ENCODE assay signal across 8 mouse cellular contexts in genomic region chr3:94953384-94953763, GRCm38 (mm10). TPM values are rescaled to one million over a fixed set of nuclear protein-coding genes. Genes with fewer than 3 reads are reported as not detected.
DNase-seq lines count a peak whose midpoint lies in the region; ATAC-seq and TF ChIP-seq lines count a peak whose summit lies in the region.

No protein-coding gene starts in this region.

- H3K36me3 ChIP-seq in heart, embryonic 15.5 days: peaks cover 27% of the 10 kb centered on the region
- H3K36me3 ChIP-seq in MEL (ENCODE audit: control insufficient read depth in 1 of 2, insufficient read depth in 2 of 2, low read length in 2 of 2): peaks cover 5 to 26% of the 10 kb centered on the region in 2 experiments; a peak in 3 of 4 replicates
- H3K36me3 ChIP-seq in hindbrain, embryonic 10.5 days: peaks cover 33% of the 10 kb centered on the region
- peaks cover 6% of the 10 kb centered on the region; the same call in 1 of the 2 replicates for H3K36me3 ChIP-seq in midbrain, embryonic 11.5 days (ENCODE audit: control insufficient read depth, insufficient read depth, low read length)

- peak overlapping the region; percentile 68 for H3K9ac ChIP-seq in heart, embryonic 15.5 days
- peak overlapping the region; percentile 80 for H3K9ac ChIP-seq in MEL (ENCODE audit: control insufficient read depth, low read depth, low read length, poor library complexity, severe bottlenecking)
- peak overlapping the region; percentile 81 for H3K9ac ChIP-seq in midbrain, embryonic 11.5 days (ENCODE audit: low read length)

- no peak for DNase-seq in heart, adult 18-20 months
- no peak for DNase-seq in MEL (ENCODE audit: low read depth, low spot score)
- no peak for DNase-seq in hindbrain, embryonic 10.5 days (ENCODE audit: low spot score)
- DNase-seq in midbrain, embryonic 11.5 days (ENCODE audit: low spot score, missing footprints): no peak
- no peak for DNase-seq in urinary bladder, postnatal 25 days (ENCODE audit: low spot score)
- DNase-seq in spleen, postnatal 14 days (ENCODE audit: low spot score in 2 of 2): no peak
- DNase-seq in ovary, postnatal 14 days (ENCODE audit: low spot score): no peak

- H3K79me2 ChIP-seq in MEL (ENCODE audit: control insufficient read depth, insufficient read depth, low read length, poor library complexity): peaks cover 3% of the 10 kb centered on the region

- no peaks in the 10 kb centered on the region for H3K27me3 ChIP-seq in heart, embryonic 15.5 days
- no peaks in the 10 kb centered on the region for H3K27me3 ChIP-seq in MEL (ENCODE audit: control insufficient read depth in 1 of 2, insufficient read depth in 2 of 2, low read length in 2 of 2)
- H3K27me3 ChIP-seq in hindbrain, embryonic 10.5 days (ENCODE audit: insufficient read depth, poor library complexity, severe bottlenecking): no peaks in the 10 kb centered on the region
- H3K27me3 ChIP-seq in midbrain, embryonic 11.5 days (ENCODE audit: control insufficient read depth, insufficient read depth, low read length): no peaks in the 10 kb centered on the region

- no peak for TF ChIP-seq RAD21 in MEL (IDR thresholded peaks at IDR 0.05; ENCODE audit: low read depth, low read length)

- TF ChIP-seq POLR2A in MEL (IDR thresholded peaks at IDR 0.05; ENCODE audit: control insufficient read depth in 1 of 2, insufficient read depth in 1 of 2, low read depth in 1 of 2, low read length in 2 of 2, poor library complexity in 1 of 2): no peak

- H3K4me2 ChIP-seq in heart, embryonic 15.5 days: peak overlapping the region; percentile 85
- H3K4me2 ChIP-seq in midbrain, embryonic 11.5 days: peak overlapping the region; percentile 76

- H3K4me3 ChIP-seq in heart, embryonic 15.5 days: peak overlapping the region; percentile 95
- H3K4me3 ChIP-seq in MEL (ENCODE audit: control insufficient read depth in 1 of 2, insufficient read depth in 1 of 2, low read depth in 2 of 2, low read length in 2 of 2): peak overlapping the region; percentile 71 to 83
- peak overlapping the region; percentile 72 for H3K4me3 ChIP-seq in hindbrain, embryonic 10.5 days
- peak overlapping the region; percentile 70 for H3K4me3 ChIP-seq in midbrain, embryonic 11.5 days (ENCODE audit: low read depth, low read length)

- H3K4me1 ChIP-seq in heart, embryonic 15.5 days (replicated peaks): peaks cover 17% of the 10 kb centered on the region
- peaks cover 12 to 19% of the 10 kb centered on the region in 2 experiments for H3K4me1 ChIP-seq in MEL (ENCODE audit: control insufficient read depth in 1 of 2, insufficient read depth in 2 of 2, low read length in 2 of 2)
- H3K4me1 ChIP-seq in hindbrain, embryonic 10.5 days (replicated peaks): peaks cover 15% of the 10 kb centered on the region
- H3K4me1 ChIP-seq in midbrain, embryonic 11.5 days (ENCODE audit: control insufficient read depth, insufficient read depth, low read length): peaks cover 8% of the 10 kb centered on the region

- TF ChIP-seq CTCF in MEL (IDR thresholded peaks at IDR 0.05 in 2 of 3, conservative IDR thresholded peaks at IDR 0.05 in 1 of 3; ENCODE audit: control insufficient read depth in 1 of 3, insufficient read depth in 1 of 3, low read depth in 2 of 3, low read length in 3 of 3, poor library complexity in 1 of 3, severe bottlenecking in 1 of 3): no peak

- peak in 1 of 2 experiments; percentile 26; a peak in 1 of 4 replicates for TF ChIP-seq EP300 in MEL (IDR thresholded peaks at IDR 0.05; ENCODE audit: low read depth in 1 of 2, low read length in 2 of 2)

- ATAC-seq in heart, embryonic 15.5 days (replicated peaks; ENCODE audit: insufficient number of reproducible peaks, insufficient read depth, low FRiP score, low read depth): no peak
- ATAC-seq in midbrain, embryonic 11.5 days (ENCODE audit: low FRiP score): no peak; the same call in 1 of the 2 replicates

- peak overlapping the region; percentile 80 for H3K27ac ChIP-seq in heart, embryonic 15.5 days
- peak overlapping the region; percentile 90 for H3K27ac ChIP-seq in MEL (ENCODE audit: control insufficient read depth, low read depth, low read length)
- peak overlapping the region; percentile 96 for H3K27ac ChIP-seq in hindbrain, embryonic 10.5 days
- 0 out of 2 replicates have a peak overlapping the region, but pooled peaks have one; percentile 78 for H3K27ac ChIP-seq in midbrain, embryonic 11.5 days (ENCODE audit: low read depth, low read length)

- WGBS in heart, embryonic 15.5 days: 13% methylated on average over 9 of the region's 9 CpGs
- 24% methylated on average over 9 of the region's 9 CpGs for WGBS in hindbrain, embryonic 10.5 days
- 22% methylated on average over 9 of the region's 9 CpGs for WGBS in midbrain, embryonic 11.5 days

- H3K9me3 ChIP-seq in heart, embryonic 15.5 days (replicated peaks): no peaks in the 10 kb centered on the region
- H3K9me3 ChIP-seq in MEL (replicated peaks; ENCODE audit: insufficient read depth, low read length): no peaks in the 10 kb centered on the region
- H3K9me3 ChIP-seq in hindbrain, embryonic 10.5 days: no peaks in the 10 kb centered on the region
- no peaks in the 10 kb centered on the region for H3K9me3 ChIP-seq in midbrain, embryonic 11.5 days (ENCODE audit: control insufficient read depth, low read length)

TF ChIP-seq in MEL, 35 proteins besides CTCF, POLR2A, EP300 and RAD21:
- TF ChIP-seq BHLHE40 (IDR thresholded peaks at IDR 0.05; ENCODE audit: borderline replicate concordance, low read depth, low read length) (no peak), ETS1 (IDR thresholded peaks at IDR 0.05; ENCODE audit: low read depth, low read length) (no peak), ZNF384 (IDR thresholded peaks at IDR 0.05; ENCODE audit: low read depth, low read length) (peak; percentile 88), ZKSCAN1 (IDR thresholded peaks at IDR 0.05; ENCODE audit: low read depth, low read length) (no peak), CHD1 (IDR thresholded peaks at IDR 0.05; ENCODE audit: low read depth, low read length) (peak; percentile 94; the same call in 1 of the 2 replicates), JUND (IDR thresholded peaks at IDR 0.05; ENCODE audit: low read depth, low read length) (0 out of 2 replicates have a peak, but pooled peaks have one; percentile 33), SIN3A (IDR thresholded peaks at IDR 0.05; ENCODE audit: low read length) (peak; percentile 77), NRF1 (IDR thresholded peaks at IDR 0.05; ENCODE audit: insufficient read depth, low read depth, low read length, poor library complexity, severe bottlenecking) (no peak), TBP (IDR thresholded peaks at IDR 0.05; ENCODE audit: low read depth, low read length) (0 out of 2 replicates have a peak, but pooled peaks have one; percentile 20), ELF1 (IDR thresholded peaks at IDR 0.05; ENCODE audit: low read depth, low read length) (no peak), POLR2AphosphoS2 (IDR thresholded peaks at IDR 0.05; ENCODE audit: low read length) (no peak; the same call in 1 of the 2 replicates), CHD2 (IDR thresholded peaks at IDR 0.05; ENCODE audit: low read length) (no peak), NELFE (IDR thresholded peaks at IDR 0.05; ENCODE audit: low read depth, low read length) (no peak; the same call in 1 of the 2 replicates), GABPA (IDR thresholded peaks at IDR 0.05; ENCODE audit: low read depth, low read length) (no peak), MYC (IDR thresholded peaks at IDR 0.05; ENCODE audit: low read depth, low read length) (no peak), MAX (IDR thresholded peaks at IDR 0.05; ENCODE audit: low read length) (peak; percentile 60; the same call in 1 of the 2 replicates), MAZ (IDR thresholded peaks at IDR 0.05; ENCODE audit: low read depth, low read length) (0 out of 2 replicates have a peak, but pooled peaks have one; percentile 7), E2F4 (IDR thresholded peaks at IDR 0.05; ENCODE audit: borderline replicate concordance, low read depth, low read length) (no peak), POLR2AphosphoS5 (IDR thresholded peaks at IDR 0.05; ENCODE audit: borderline replicate concordance, low read depth, low read length) (no peak), GATA1 (IDR thresholded peaks at IDR 0.05; ENCODE audit: low read depth, low read length) (peak; percentile 50; the same call in 1 of the 2 replicates)

RNA-seq across cellular contexts. Expression of gene Rfx5, which starts 0.5 kb away (rescaled TPM):
- 3.6 and 6.8 TPM in 2 replicates for polyA plus RNA-seq in heart, embryonic 15.5 days (2015; fragmentation: Nextera tagmentation; extraction: Ambion mirVana)
- total RNA-seq in heart, adult 18-20 months (2021): 1 to 10 TPM; 5.4 to 8.8 TPM
- total RNA-seq in MEL (2012; rRNA removed): 9.5 and 10.0 TPM in 2 replicates
- polyA plus RNA-seq in MEL (2012; ENCODE audit: insufficient read depth in 1 of 2, insufficient read length in 2 of 2, low read depth in 1 of 2, low replicate concordance in 2 of 2, missing spikeins in 1 of 2): 10 to 100 TPM in 1 of 2 experiments, not detected in 1; 19.4 TPM
- 5.7 TPM in 2 replicates for polyA plus RNA-seq in hindbrain, embryonic 10.5 days (2016; fragmentation: Nextera tagmentation; extraction: Ambion mirVana)
- polyA plus RNA-seq in midbrain, embryonic 11.5 days (2014; fragmentation: Nextera tagmentation; extraction: Ambion mirVana): 5.9 and 6.8 TPM in 2 replicates

RNA-seq across cellular contexts. Expression of gene Selenbp1, which starts 20.5 kb away (rescaled TPM):
- polyA plus RNA-seq in heart, embryonic 15.5 days (2015; fragmentation: Nextera tagmentation; extraction: Ambion mirVana): 89.6 and 103 TPM in 2 replicates
- 100 to 1,000 TPM in 1 of 2 experiments, 10 to 100 TPM in 1; 97.9 to 127 TPM for total RNA-seq in heart, adult 18-20 months (2021)
- 109 and 179 TPM in 2 replicates for total RNA-seq in MEL (2012; rRNA removed)
- 100 to 1,000 TPM in 1 of 2 experiments, not detected in 1; 365 TPM for polyA plus RNA-seq in MEL (2012; ENCODE audit: insufficient read depth in 1 of 2, insufficient read length in 2 of 2, low read depth in 1 of 2, low replicate concordance in 2 of 2, missing spikeins in 1 of 2)
- 5.1 and 7.4 TPM in 2 replicates for polyA plus RNA-seq in hindbrain, embryonic 10.5 days (2016; fragmentation: Nextera tagmentation; extraction: Ambion mirVana)
- polyA plus RNA-seq in midbrain, embryonic 11.5 days (2014; fragmentation: Nextera tagmentation; extraction: Ambion mirVana): 3.6 and 4.7 TPM in 2 replicates

RNA-seq across cellular contexts. Expression of gene Pi4kb, which starts 21.2 kb away (rescaled TPM):
- 14.7 and 20.8 TPM in 2 replicates for polyA plus RNA-seq in heart, embryonic 15.5 days (2015; fragmentation: Nextera tagmentation; extraction: Ambion mirVana)
- total RNA-seq in heart, adult 18-20 months (2021): 10 to 100 TPM; 23.7 to 26.6 TPM
- 45.0 and 45.1 TPM in 2 replicates for total RNA-seq in MEL (2012; rRNA removed)
- 10 to 100 TPM in 1 of 2 experiments, not detected in 1; 56.7 TPM for polyA plus RNA-seq in MEL (2012; ENCODE audit: insufficient read depth in 1 of 2, insufficient read length in 2 of 2, low read depth in 1 of 2, low replicate concordance in 2 of 2, missing spikeins in 1 of 2)
- polyA plus RNA-seq in hindbrain, embryonic 10.5 days (2016; fragmentation: Nextera tagmentation; extraction: Ambion mirVana): 20.6 and 22.3 TPM in 2 replicates
- polyA plus RNA-seq in midbrain, embryonic 11.5 days (2014; fragmentation: Nextera tagmentation; extraction: Ambion mirVana): 20.2 and 21.2 TPM in 2 replicates
